Mouse (Mus musculus) heart, adult 11 months (tissue): ENCODE measurements around the gene Plekha3.

Experiments used
- DNase-seq: peaks from one replicate; pipeline ENCODE4 v3.0.0; 2022

The Plekha3 gene

DNA sequence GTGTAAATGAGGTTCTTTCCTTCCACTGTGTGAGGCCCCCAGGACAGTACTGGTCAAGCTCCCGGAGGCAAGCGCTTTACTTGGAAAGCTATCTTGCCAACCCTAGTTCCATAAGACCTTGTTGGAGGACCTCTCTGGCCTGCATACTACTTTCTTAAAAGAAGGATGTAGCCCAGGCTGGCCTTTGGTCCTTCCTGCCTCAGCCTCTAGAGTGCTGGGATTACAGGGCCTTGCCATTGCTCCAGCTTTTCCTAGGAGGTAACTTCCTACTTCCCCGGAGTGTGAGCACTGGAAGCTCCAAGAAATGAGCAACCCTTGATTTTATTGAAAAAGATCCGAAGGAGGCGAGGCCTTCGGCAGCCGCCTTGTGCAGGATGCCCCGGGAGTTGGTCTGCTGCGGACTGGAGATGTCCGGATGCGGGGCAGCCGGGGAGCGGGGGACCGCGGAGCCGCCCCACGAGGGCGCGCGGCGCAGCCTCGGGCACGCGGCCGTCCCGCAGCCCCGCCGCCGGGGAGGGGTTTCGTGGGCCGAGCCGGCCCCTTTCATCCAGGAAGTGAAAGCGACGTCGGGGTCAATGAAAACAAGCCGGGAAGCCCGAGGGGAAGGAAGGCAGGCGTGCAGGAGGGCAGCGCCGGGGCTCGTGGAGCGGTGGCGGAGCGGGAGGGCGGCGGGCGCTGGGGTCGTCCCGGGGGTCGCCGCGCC, at the start of gene Plekha3:
Gene Plekha3 (plus strand): TSS at position 557 of the 703 bp plus-strand sequence.
- DNase-seq = peak; percentile 99

DNA sequence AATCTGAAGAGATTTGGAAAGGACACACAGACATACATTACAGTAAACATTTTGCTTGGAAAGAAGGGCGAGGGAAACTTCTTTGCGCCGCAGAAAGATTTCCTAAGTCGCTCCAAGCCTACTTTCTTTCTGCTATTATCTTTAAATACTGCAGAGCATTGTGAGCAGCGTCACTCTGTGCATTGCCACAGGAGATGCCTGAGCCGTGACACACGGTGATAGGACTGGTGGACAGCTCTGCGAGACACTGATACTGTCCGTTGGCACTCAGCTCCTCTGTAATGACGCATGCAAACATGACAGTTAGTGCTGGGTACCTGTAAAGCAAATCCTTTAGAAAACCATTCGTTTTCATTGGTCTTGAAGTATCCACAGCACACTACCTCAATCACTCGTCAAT, 44.8 kb upstream of the Plekha3 start:
- DNase-seq = peak; percentile 81

DNA sequence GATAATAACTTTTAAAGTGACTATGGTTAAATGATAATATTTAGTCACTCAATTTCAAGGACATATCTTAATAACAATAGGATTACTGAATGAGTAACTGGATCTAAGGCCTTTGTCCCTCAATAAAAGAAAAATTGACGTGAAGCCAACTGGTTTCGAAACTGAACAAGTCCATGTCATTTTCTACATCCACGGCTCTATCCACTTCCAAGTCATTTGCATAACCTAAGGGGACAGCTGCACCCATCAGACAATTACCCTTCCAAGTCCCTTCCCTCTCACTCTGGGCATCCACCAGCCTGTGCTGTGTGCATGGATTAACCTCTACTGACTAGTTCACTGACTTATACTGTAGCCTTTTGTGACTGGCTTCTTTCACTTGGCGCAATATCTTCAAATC, 43.5 kb upstream of the Plekha3 start:
- DNase-seq = peak; percentile 42

DNA sequence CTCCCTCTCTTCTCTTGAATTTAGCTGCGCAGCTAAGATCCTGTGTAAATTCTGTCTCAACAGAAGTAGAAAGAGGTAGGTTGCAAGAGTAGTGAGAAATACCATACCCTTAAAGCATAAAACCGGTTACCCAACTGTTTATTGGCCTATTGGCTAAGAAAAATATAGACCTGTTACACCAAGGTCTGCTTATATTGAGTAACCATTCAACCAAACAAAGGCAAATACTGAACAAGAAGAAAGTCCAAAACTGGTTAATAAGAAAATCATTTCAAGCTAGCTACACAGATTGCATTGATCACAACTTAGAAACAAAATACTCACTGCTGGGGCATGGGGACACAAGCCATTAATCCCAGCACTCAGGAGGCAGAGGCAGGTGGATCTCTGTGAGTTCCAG, 35.4 kb upstream of the Plekha3 start:
- peak; percentile 8 for DNase-seq

DNA sequence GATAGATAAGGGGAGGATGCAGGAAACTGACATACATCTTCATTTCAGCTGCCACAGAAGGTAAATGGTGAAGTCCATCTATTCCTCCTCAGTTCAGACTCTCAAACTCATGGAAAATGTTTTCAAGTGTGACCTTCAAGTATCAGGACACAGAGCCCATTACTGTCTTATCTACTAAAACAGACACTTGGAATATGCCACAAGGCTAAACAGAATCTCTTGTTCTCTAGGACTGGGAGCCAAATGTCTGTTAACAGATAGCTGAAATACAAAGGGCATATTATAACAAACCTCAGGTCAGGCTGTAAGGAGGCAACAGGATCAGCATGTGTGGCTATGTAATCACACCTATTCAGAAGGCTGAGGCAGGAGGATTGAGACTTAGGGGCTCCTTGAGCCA, 31.3 kb upstream of the Plekha3 start:
- no peak for DNase-seq

DNA sequence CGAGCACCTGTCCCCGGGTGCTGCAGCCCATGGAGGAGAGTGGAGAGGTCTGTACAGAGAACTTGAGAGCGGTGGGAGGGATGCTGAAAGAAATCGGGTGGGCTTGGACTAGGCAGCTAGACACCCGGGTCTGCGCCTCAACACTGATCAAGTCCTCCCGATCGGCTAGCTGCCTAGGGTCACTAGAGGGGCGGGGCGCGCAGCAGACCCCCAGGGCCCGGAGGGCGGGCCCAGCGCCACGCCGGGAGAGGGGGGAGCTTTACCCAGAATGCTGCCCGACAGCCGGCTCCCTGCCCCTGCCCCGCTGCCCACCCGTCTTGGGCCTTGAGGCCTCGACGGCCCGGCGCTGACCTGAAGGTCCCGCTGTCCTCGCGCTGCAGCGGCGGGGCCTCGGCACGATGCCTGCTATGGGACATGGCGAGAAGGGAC, 27.6 kb upstream of the Plekha3 start:
- no peak for DNase-seq

DNA sequence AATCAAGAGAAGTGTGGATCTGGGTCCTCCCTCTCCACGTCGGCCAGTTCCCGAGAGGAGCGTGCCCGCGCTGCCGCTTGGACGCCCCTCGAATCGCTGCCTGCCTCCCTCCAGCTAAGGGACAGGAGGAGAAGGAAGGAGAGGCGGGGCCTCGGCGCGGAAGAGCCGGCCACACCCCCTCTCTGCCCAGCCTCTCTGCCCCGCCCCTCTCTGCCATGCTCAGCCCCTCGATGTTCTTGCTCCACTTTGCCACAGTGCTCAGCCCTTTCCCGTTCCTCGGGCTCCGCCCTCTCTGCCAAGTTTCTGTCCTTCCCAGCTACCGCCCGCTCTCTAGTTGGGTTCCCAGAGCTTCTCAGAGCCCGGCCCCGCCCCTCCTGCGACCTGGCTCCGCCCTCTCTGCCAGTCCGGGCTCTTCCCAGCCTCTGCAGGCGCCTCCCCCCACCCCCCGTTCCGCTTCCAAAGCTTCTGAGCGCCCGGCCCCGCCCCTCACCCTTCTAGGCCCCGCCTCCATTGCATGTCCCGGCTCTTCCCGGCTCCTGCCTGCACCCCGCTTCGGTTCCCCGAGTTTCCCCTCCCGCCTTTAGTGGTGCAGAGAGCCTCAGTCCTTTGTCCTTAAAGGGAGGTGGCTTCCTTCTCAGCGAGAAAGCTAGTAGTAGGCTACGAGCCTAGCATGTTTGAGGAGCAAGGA, 27.1 kb upstream of the Plekha3 start, which contains the start of the genes Prkra and Pjvk:
Gene Prkra (minus strand): TSS at position 133 of the 688 bp plus-strand sequence.
Gene Pjvk (plus strand): TSS at position 594 of the 688 bp plus-strand sequence.
- DNase-seq = peak; percentile 100

DNA sequence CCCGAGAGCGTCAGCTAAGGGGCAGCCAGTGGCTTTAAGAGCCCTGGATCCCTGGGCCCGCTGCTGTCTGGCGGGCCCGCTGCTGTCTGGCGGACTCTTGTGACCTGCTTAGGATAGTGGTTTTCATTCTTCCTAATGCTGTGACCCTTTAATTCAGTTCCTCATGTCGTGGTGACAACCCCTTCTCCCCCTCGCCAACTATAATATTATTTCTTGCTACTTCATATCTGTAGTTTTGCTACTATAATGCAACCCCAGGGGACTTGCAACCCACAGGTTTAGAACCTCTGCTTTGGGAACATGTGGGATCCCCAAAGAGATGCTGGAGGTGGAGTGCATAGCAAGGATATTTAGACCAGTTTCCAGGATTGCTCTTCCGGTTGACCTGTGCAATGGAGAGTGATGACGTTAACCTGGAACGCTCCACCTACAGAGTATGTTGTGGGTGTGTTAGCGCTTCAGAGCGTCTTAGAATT, 26.4 kb upstream of the Plekha3 start:
- no peak for DNase-seq

DNA sequence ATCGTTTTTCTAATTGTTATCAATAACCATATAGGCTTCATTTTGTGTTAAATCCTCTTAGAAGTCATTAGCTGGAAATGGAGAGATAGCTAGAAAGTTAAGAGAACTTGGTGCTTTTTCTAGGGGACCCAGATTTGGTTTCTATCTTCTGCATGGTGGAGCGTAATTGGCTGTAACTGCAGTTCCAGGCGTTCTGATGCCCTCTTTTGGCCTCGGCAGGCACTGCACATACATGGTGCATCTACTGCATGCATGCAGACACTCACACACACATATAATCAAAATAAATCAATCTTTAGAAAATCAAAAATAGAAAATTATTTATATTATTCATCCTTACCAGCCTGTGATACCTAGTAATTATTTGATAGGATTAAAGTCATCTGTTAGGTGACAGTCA, 22.0 kb upstream of the Plekha3 start:
- peak; percentile 12 for DNase-seq

DNA sequence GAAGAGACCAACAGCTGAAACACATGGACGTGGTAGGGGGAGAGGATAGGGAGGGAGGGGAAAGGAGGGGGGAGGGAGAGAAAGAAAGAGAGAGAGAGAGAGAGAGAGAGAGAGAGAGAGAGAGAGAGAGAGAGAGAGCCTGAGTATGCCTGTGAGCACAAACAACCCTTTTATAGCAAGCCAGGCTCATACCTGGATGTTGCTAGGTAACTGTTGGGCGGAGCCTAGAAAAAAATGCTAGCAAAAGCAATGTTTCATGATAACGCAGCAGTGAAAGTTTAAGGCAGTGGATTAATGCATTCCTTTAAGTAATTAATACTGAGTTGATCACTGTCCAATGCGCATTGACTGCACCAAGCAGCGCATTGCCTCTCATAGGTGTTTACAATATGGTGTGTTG, 20.4 kb upstream of the Plekha3 start:
- peak; percentile 23 for DNase-seq

DNA sequence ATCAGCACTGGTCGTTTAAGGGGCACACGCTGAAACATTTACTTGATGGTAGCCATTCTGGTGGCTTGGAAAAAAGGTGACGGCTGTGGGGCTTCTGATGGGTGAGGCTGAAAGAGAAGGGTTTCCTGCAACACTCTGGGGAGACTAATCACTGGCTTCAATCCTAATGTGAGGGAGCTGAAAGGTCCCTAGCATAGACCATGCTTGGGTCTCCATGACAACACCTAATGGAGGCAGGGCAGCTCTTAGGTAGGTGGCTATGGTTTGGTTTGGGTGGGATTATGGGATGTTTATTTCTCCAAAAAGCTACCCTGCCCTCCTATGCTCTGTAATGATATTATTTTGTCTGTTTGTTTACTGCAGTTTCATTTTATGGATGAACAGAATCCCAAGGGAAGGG, 19.6 kb upstream of the Plekha3 start:
- peak; percentile 70 for DNase-seq

DNA sequence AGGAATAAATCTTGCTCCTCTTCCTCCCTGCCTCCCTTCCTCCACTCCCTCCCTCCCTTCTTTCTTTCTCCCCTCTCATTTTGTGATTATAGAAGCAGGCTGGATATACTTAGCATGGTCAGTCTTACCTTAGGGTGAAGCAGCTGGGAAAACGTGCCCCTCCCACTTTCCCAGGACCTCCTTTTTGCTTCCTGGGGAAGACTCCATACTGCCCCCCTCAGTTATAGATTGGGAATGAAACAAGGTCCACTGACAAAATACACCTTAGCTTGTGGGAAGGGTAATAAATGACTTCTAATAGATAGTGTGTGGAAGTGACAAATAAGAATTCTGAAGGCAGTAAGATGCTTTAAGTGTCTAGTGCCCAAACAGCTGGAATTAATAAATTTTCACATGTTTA, 19.1 kb upstream of the Plekha3 start:
- DNase-seq = peak; percentile 23

DNA sequence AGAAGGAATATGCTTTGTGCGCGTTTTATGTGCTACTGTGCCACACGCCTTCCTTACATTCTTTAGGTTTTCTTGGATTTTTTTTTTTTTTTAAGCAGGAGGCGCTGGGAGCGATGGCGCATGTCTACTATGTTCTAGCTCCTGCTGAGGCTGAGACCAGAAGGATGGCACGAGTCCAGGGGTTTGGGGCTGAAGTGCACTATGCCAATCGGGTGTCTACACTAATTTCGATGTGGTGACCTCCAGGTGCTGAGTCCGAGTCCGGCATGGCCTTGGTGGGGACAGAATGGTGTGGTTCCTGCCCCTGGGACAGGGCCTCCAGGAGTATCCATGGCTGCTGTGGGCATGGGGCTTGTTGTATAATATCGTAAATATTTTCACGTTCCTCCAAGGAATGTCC, 16.5 kb upstream of the Plekha3 start:
- DNase-seq = peak; percentile 85

DNA sequence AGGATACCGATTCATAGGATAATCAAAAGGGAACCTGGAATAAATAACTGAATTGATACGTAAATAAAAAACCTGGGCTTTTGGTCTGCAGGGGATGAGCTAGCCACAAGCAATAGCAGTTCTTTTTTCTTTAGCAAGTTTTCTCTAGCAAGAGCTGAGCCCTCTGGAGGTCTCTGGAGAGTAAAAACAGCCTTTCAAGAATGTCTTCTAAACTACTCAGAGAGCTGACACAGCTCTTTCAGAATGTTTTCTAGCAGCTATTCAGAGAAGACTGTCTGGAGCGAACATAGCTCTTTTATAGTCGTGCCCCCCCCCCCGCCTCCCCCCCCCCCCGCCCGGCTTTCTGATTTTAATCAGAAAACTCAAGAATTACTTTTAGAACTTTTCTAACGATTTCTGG, 15.7 kb upstream of the Plekha3 start:
- peak; percentile 9 for DNase-seq

DNA sequence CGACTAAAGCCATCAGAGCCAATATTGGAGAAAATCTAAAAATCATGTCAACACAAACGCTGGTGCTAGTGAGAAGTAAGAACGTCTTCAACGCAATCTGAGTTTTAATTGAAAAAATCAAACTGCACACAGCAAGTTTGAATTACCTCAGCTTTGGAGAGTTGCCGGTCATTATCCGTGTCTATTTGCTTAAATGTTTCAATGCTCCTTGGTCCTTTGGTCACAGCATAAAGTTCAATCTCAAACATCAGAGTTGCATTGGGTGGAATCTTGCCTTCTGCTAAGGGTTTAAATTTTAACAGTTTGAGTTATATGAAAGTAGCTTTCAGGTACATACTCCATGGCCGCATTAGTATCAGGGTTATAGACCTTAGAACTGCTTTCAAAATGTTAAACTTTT, 9.6 kb upstream of the Plekha3 start:
- DNase-seq = peak; percentile 37

DNA sequence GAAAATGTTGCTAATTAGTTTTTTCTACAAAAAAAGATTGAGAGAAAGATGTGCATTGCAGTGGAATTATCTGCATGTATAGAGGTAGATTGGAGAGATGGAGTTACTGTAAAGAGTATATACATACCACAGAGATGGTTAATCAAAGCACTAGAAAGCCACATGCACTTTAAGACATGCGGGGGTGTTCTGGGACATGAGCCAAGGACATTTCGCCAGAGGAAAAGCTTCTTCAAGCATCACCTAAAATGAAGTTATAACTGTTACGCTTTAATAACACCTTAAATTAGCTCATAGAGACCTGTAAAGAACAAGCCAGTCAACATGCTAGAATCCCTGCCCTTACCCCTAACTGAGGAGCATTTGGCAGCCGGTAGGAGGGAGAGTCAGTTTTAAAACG, 7.9 kb upstream of the Plekha3 start:
- peak; percentile 17 for DNase-seq

DNA sequence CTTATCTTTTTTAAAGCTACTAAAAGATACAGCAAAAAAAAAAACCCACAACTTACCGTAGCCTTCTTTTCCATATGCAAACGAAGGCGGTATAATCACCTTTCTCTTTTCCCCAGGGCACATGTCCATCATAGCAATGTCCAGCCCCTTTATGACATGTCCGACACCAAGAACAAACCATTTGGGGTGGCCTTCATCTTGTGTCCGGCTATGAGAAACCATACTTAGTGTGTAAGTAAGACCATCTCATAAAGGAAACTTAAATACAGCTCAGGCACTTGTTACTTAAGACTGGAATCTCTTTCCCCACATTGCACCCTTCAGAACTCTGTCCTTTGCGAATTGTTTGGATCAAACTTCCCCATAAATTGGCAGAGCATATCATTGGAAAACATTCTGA, 3.4 kb upstream of the Plekha3 start:
- peak; percentile 58 for DNase-seq

DNA sequence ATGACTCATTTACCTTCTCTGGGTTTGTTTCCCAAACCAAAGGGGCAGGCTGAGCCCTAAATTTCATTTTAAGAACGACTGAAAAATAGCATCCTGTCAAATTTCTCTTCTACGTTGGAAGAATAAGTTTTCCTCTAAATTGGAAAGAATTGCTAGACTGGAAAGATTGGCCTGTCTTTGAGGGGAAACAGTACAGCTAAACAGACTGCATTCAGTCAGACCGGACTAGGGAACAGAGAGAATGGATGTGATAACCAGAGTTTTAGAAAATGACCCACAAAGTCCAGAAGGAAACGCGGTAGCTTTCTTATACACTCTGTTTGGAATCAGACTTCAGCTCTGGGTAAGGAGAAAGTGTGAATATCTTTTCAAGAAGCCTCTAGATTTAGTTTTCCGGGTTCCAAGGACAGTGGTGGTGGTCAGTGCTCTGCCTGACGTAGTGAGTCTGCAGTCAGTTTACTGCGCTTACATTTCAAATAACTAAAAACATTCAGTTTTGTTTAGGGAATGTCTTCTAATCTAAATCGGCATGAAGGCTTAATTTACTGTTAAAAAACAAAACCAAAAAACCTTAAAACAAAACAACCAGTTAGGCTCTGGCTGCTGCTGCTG, 2.8 kb upstream of the Plekha3 start:
- peak; percentile 86 for DNase-seq

DNA sequence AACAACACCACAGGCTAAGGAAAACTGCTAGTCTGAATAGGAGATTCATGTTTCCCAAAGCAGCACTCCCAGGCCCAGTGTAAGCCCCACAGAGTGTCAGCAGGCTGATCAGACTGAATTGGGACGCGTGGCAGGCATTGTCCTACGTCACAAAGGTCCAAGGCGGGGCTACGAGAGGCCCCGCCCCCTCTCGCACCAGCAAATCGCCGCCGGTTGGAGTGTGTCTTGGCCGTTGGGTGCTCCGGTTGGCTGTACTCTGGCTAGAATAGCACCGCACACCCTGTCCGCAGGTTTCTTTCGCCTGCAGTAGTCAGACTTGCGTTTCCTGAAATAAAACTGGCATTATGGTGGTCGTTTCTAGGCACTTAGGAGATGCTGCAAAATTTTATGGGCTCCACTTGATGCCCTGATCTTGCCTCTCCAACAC, 2.1 kb upstream of the Plekha3 start, which contains the start of gene Fkbp7:
Gene Fkbp7 (minus strand): TSS at position 151 of the 427 bp plus-strand sequence.
- peak; percentile 99 for DNase-seq

DNA sequence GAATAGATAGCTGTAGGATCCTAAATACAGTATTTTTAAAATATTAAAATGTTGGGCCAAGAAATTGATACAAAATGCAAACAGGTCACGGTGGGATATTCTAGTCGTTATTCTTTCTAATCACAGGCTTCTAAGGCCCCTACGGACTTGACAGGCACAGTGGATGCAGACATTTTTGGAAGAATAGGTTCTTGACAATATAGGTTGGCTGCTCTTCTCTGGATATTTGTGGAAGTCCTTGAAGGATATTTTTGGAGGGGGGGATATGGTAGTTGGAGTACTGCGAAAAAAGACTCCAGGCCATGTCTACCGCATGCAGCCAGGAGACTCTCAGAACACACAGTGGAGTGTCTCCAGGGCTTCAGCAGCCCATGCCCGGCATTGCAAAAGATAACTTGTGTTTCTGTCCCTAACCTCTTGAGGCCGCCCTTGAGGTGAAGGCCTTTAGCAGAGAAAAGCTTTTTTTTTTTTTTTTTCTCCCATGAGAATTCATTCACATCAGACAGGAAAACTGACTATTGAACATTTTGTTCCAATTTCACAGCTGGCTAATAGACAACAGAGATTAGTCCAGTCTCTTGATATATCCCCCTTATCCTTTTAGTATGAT, 1.5 kb upstream of the Plekha3 start:
- peak; percentile 97 for DNase-seq

DNA sequence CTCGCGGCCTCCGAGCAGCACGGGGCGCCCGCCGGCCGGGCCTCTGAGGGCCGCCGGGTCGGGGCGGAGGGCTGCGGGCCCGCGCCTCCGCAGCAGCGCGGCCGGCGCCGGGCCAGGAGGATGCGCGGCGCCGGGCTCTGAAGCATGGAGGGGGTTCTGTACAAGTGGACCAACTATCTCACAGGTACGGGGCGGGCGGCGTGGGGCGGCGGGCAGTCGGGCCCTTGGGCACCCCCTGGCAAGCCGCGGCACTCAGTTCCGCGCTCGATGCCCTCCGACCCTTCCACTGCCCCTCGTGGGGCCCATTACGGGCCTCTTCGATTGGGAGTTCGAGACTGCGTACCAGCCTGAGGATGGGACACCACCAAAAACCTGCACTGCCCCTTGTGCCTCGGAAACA, 370 bp downstream of the Plekha3 start:
- DNase-seq = no peak

DNA sequence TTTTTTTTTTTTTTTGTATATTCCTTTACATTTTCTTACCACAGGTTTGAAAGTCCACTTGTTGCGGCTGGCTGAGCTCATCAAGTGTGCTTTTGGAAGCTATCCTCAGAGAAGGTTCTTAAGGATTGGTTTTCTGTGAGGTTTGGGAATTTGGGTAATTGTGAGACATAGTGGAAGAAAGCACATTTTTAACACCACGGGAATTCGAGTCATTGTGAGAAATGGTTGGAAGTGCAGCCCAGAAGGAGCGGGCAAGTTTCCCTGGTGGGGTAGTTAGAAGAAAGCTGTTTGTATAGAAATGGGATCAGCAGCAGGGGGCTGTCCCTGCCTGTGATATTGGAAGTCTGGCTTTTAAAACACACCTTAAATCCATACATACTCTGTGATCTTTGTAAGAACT, 868 bp downstream of the Plekha3 start:
- peak; percentile 30 for DNase-seq
